Mouse (Mus musculus) heart, postnatal 0 days (tissue): Measurements from ENCODE around the gene Hmcn1. TPM values are rescaled to one million over a fixed set of nuclear protein-coding genes. Genes with fewer than 3 reads are reported as not detected.

Experiments
- ATAC-seq: fragments of 200-750 bp; cut with Nextera tagmentation; 2 replicates; pipeline ENCODE4 v1.8.0; 2017; ENCODE audit warnings: low read depth, moderate number of reproducible peaks, moderate library complexity; ENCODE audit not compliant: insufficient read depth
- DNase-seq: peaks from one replicate; pipeline ENCODE4 v3.0.0-alpha.2; 2016; ENCODE audit warnings: low spot score
- H3K27ac ChIP-seq: fragments of 300-500 bp; sonication (generic); 2 replicates; pipeline ENCODE4 v1.5.1; 2014; ENCODE audit warnings: low read depth, mild to moderate bottlenecking
- H3K27me3 ChIP-seq: fragments of 300-500 bp; sonication (generic); 2 replicates; pipeline ENCODE4 v1.6.1; 2014; ENCODE audit warnings: low read length, mixed read lengths; ENCODE audit not compliant: control insufficient read depth, insufficient read depth
- H3K36me3 ChIP-seq: fragments of 300-500 bp; sonication (generic); replicated peaks from 2 replicates; pipeline ENCODE4 v1.6.1; 2014; ENCODE audit warnings: low read length, mixed read lengths; ENCODE audit not compliant: control insufficient read depth, insufficient read depth
- H3K4me1 ChIP-seq: fragments of 300-500 bp; sonication (generic); 2 replicates; pipeline ENCODE4 v1.6.1; 2014; ENCODE audit warnings: antibody characterized with exemption; ENCODE audit not compliant: control insufficient read depth, insufficient read depth
- H3K4me2 ChIP-seq: fragments of 300-500 bp; sonication (generic); 2 replicates; pipeline ENCODE4 v1.6.1; 2014; ENCODE audit warnings: low read depth, mild to moderate bottlenecking, low read length, moderate library complexity
- H3K4me3 ChIP-seq: fragments of 300-500 bp; sonication (generic); 2 replicates; pipeline ENCODE4 v1.5.1; 2014; ENCODE audit warnings: low read depth, low read length
- H3K9ac ChIP-seq: fragments of 300-500 bp; sonication (generic); replicated peaks from 2 replicates; pipeline ENCODE4 v1.6.1; 2014; ENCODE audit warnings: low read depth, low read length, mixed read lengths
- H3K9me3 ChIP-seq: fragments of 300-500 bp; sonication (generic); replicated peaks from 2 replicates; pipeline ENCODE4 v1.6.1; 2016; ENCODE audit warnings: low read length; ENCODE audit not compliant: control insufficient read depth
- CTCF ChIP-seq: IDR thresholded peaks from 2 replicates; pipeline ENCODE4 v1.5.1; 2016; ENCODE audit warnings: antibody characterized with exemption, control low read depth, low read depth
- EP300 ChIP-seq: IDR thresholded peaks from 2 replicates; pipeline ENCODE4 v1.6.1; 2016; ENCODE audit warnings: antibody characterized with exemption, low read depth
- WGBS: fragments of 180-500 bp; shearing (Covaris S2); extraction: QIAGEN DNeasy Blood & Tissue Kit; methylation state at CpG from one replicate; pipeline ENCODE4 v1.1.7; 2014; 5-methylcytosine and 5-hydroxymethylcytosine counted together
- polyA plus RNA-seq: library from polyadenylated mRNA; unstranded; fragments of >200 nt; fragmentation: Nextera tagmentation; extraction: Ambion mirVana; gene quantifications from 2 replicates; pipeline ENCODE4 v1.2.1, GENCODE M21; 2015
- total RNA-seq: library from RNA; depleted of rRNA; stranded (reverse); fragments of >200 nt; gene quantifications from 2 replicates; pipeline ENCODE4 v1.2.3, GENCODE M21; 2014; ENCODE audit warnings: low replicate concordance

The Hmcn1 gene
- total and polyA plus RNA-seq, 2 experiments from 2014 or later, result 18.9 to 59.2 TPM

- ATAC-seq (no peak), DNase-seq (no peak)
- no peaks in the 10 kb centered on the region for H3K9me3 ChIP-seq
- H3K4me2 ChIP-seq, result no peak overlapping the region
- WGBS, result 90% methylated on average over 3 of the region's 3 CpGs
- no peak overlapping the region for H3K9ac ChIP-seq
- H3K4me1 ChIP-seq, result no peaks in the 10 kb centered on the region
- peaks cover 61% of the 10 kb centered on the region for H3K36me3 ChIP-seq
- no peak overlapping the region for H3K27ac ChIP-seq
- TF ChIP-seq CTCF, result no peak
- H3K27me3 ChIP-seq, result no peaks in the 10 kb centered on the region
- H3K4me3 ChIP-seq, result no peak overlapping the region
Observed at GRCm38 (mm10) chr1:150697749-150698148, 295.5 kb downstream of the Hmcn1 start.

GRCm38 (mm10) chr1:150682044-150682443 is 311.2 kb downstream of the Hmcn1 start:
- no peak overlapping the region for H3K4me3 ChIP-seq
- H3K4me1 ChIP-seq, result no peaks in the 10 kb centered on the region
- ATAC-seq (no peak), DNase-seq (no peak)
- H3K9me3 ChIP-seq, result no peaks in the 10 kb centered on the region
- H3K36me3 ChIP-seq, result peaks cover 54% of the 10 kb centered on the region
- no peak for TF ChIP-seq CTCF
- TF ChIP-seq EP300, result no peak
- WGBS, result 93% methylated on average over 6 of the region's 6 CpGs
- no peaks in the 10 kb centered on the region for H3K27me3 ChIP-seq
- no peak overlapping the region for H3K27ac ChIP-seq
- no peak overlapping the region for H3K9ac ChIP-seq
- no peak overlapping the region for H3K4me2 ChIP-seq

- H3K36me3 ChIP-seq, result peaks cover 52% of the 10 kb centered on the region
- H3K4me2 ChIP-seq, result no peak overlapping the region
- H3K4me1 ChIP-seq, result no peaks in the 10 kb centered on the region
- ATAC-seq (no peak), DNase-seq (no peak)
- H3K27ac ChIP-seq, result no peak overlapping the region
- H3K4me3 ChIP-seq, result no peak overlapping the region
- WGBS, result 86% methylated on average over 3 of the region's 3 CpGs
- no peak for TF ChIP-seq EP300
- no peak for TF ChIP-seq CTCF
- no peak overlapping the region for H3K9ac ChIP-seq
- H3K9me3 ChIP-seq, result no peaks in the 10 kb centered on the region
- no peaks in the 10 kb centered on the region for H3K27me3 ChIP-seq
Observed at GRCm38 (mm10) chr1:150681433-150681832, 311.8 kb downstream of the Hmcn1 start.

GRCm38 (mm10) chr1:150681006-150681405 is 312.2 kb downstream of the Hmcn1 start:
- no peaks in the 10 kb centered on the region for H3K9me3 ChIP-seq
- no peak overlapping the region for H3K4me3 ChIP-seq
- TF ChIP-seq CTCF (no peak), EP300 (no peak)
- ATAC-seq, result no peak
- no peak overlapping the region for H3K27ac ChIP-seq
- H3K36me3 ChIP-seq, result peaks cover 52% of the 10 kb centered on the region
- H3K4me1 ChIP-seq, result no peaks in the 10 kb centered on the region
- H3K9ac ChIP-seq, result no peak overlapping the region
- H3K4me2 ChIP-seq, result no peak overlapping the region
- WGBS, result 61% methylated on average over 15 of the region's 15 CpGs
- DNase-seq, result no peak
- no peaks in the 10 kb centered on the region for H3K27me3 ChIP-seq

- Histone ChIP-seq H3K27ac (no peak overlapping the region), H3K9ac (no peak overlapping the region), H3K9me3 (no peaks in the 10 kb centered on the region), H3K4me3 (no peak overlapping the region), H3K27me3 (no peaks in the 10 kb centered on the region), H3K4me2 (no peak overlapping the region), H3K4me1 (no peaks in the 10 kb centered on the region), H3K36me3 (peaks cover 48% of the 10 kb centered on the region)
- TF ChIP-seq EP300, result no peak
- TF ChIP-seq CTCF, result no peak
- DNase-seq (no peak), ATAC-seq (no peak)
- WGBS, result 65% methylated on average over 4 of the region's 4 CpGs
Observed at GRCm38 (mm10) chr1:150680345-150680744, 312.9 kb downstream of the Hmcn1 start.

GRCm38 (mm10) chr1:150645314-150645713 is 347.9 kb downstream of the Hmcn1 start:
- Histone ChIP-seq H3K36me3 (peaks cover 67% of the 10 kb centered on the region), H3K27ac (no peak overlapping the region), H3K9me3 (0 out of 2 replicates have a peak, but pooled peaks cover 9% of the 10 kb centered on the region), H3K4me2 (no peak overlapping the region), H3K27me3 (no peaks in the 10 kb centered on the region), H3K4me3 (no peak overlapping the region), H3K4me1 (no peaks in the 10 kb centered on the region), H3K9ac (no peak overlapping the region)
- no peak for ATAC-seq
- 84% methylated on average over 1 of the region's 1 CpGs for WGBS
- TF ChIP-seq EP300 (no peak), CTCF (no peak)
- DNase-seq, result no peak
